Mouse (Mus musculus): ENCODE data around the gene Ifngr1.

- TF ChIP-seq CTCF (IDR thresholded peaks at IDR 0.05; ENCODE audit: low read depth, low read length): no peak
- no peak for TF ChIP-seq POLR2A (IDR thresholded peaks at IDR 0.05; ENCODE audit: extremely low read depth, insufficient read depth, low read length)
These were observed 11.5 kb downstream of the Ifngr1 start for GRCm38 (mm10) chr10:19603231-19603630.
